Mouse (Mus musculus) retina, postnatal 1 day (tissue): Measurements from ENCODE around the gene Med12.
A peak's percentile ranks its signal among the peaks of the same experiment; 100 is the strongest.

Experiments used
- DNase-seq: peaks from one replicate; pipeline ENCODE4 v3.0.0-alpha.2; 2012

Med12 gene

GRCm38 (mm10) chrX:101273875-101274738 lies at the start of gene Med12:
Gene Med12 (plus strand): TSS chrX:101274030.
- DNase-seq, result peak; percentile 94

GRCm38 (mm10) chrX:101245011-101245410 lies 28.8 kb upstream of the Med12 start:
- DNase-seq, result no peak

GRCm38 (mm10) chrX:101253952-101254729 lies 19.7 kb upstream of the Med12 start, which contains the start of gene Foxo4:
Gene Foxo4 (plus strand): TSS chrX:101254528.
- peak; percentile 93 for DNase-seq

- peak; percentile 12 for DNase-seq
These were observed 19.1 kb upstream of the Med12 start for GRCm38 (mm10) chrX:101254740-101255139.

- peak; percentile 26 for DNase-seq
These were observed 17.2 kb upstream of the Med12 start for GRCm38 (mm10) chrX:101256603-101257002.

- DNase-seq, result peak; percentile 73
These were observed 13.1 kb upstream of the Med12 start for GRCm38 (mm10) chrX:101260441-101261325.

- no peak for DNase-seq
These were observed 9.9 kb upstream of the Med12 start, which contains the start of gene Gm614 for GRCm38 (mm10) chrX:101263892-101264291. Gene Gm614 (minus strand): TSS chrX:101263992.

GRCm38 (mm10) chrX:101266631-101267030 lies 7.2 kb upstream of the Med12 start:
- no peak for DNase-seq

- DNase-seq, result no peak
These were observed 5.6 kb upstream of the Med12 start, which contains the start of gene Il2rg for GRCm38 (mm10) chrX:101268025-101268754. Gene Il2rg (minus strand): TSS chrX:101268255.

GRCm38 (mm10) chrX:101268755-101269124 lies 5.1 kb upstream of the Med12 start, which contains the start of gene Gm20489:
Gene Gm20489 (minus strand): TSS chrX:101269023.
- DNase-seq, result no peak

GRCm38 (mm10) chrX:101273410-101273809 lies 420 bp upstream of the Med12 start:
- DNase-seq, result no peak

- DNase-seq, result no peak
These were observed 9.0 kb downstream of the Med12 start for GRCm38 (mm10) chrX:101282813-101283212.

- DNase-seq, result peak; percentile 61
These were observed 11.7 kb downstream of the Med12 start for GRCm38 (mm10) chrX:101285534-101285933.

GRCm38 (mm10) chrX:101285953-101286670 lies 12.3 kb downstream of the Med12 start:
- no peak for DNase-seq

GRCm38 (mm10) chrX:101287543-101287942 lies 13.7 kb downstream of the Med12 start:
- no peak for DNase-seq

GRCm38 (mm10) chrX:101288432-101288831 lies 14.6 kb downstream of the Med12 start:
- DNase-seq, result no peak

GRCm38 (mm10) chrX:101289037-101289436 lies 15.2 kb downstream of the Med12 start:
- no peak for DNase-seq

- DNase-seq, result no peak
These were observed 16.3 kb downstream of the Med12 start for GRCm38 (mm10) chrX:101290111-101290510.

- DNase-seq, result peak; percentile 62
These were observed 25.2 kb downstream of the Med12 start, which contains the start of gene Nlgn3 for GRCm38 (mm10) chrX:101299055-101299454. Gene Nlgn3 (plus strand): TSS chrX:101299168.

- DNase-seq, result peak; percentile 66
These were observed 25.9 kb downstream of the Med12 start for GRCm38 (mm10) chrX:101299473-101300426.
